Mouse (Mus musculus): Measurements from ENCODE around the gene Jpt2.

The Jpt2 gene

GRCm38 (mm10) chr17:24903767-24904166 lies 56.7 kb downstream of the Jpt2 start:
- DNase-seq: no peak

- DNase-seq: peak; percentile 68
Measured at GRCm38 (mm10) chr17:24902671-24903474, 57.6 kb downstream of the Jpt2 start.

- DNase-seq: no peak
Measured at GRCm38 (mm10) chr17:24902124-24902523, 58.4 kb downstream of the Jpt2 start.

- DNase-seq: no peak
Measured at GRCm38 (mm10) chr17:24900014-24900413, 60.5 kb downstream of the Jpt2 start.

GRCm38 (mm10) chr17:24899153-24899552 lies 61.3 kb downstream of the Jpt2 start:
- DNase-seq: no peak

GRCm38 (mm10) chr17:24898041-24898854 lies 62.2 kb downstream of the Jpt2 start:
- no peak for DNase-seq

- DNase-seq: peak; percentile 18
Measured at GRCm38 (mm10) chr17:24897600-24897999, 62.9 kb downstream of the Jpt2 start.

- DNase-seq: no peak
Measured at GRCm38 (mm10) chr17:24896993-24897269, 63.6 kb downstream of the Jpt2 start.

- DNase-seq: peak; percentile 83
Measured at GRCm38 (mm10) chr17:24896241-24896992, 64.1 kb downstream of the Jpt2 start, which contains the start of gene Nme3. Gene Nme3, plus strand, starts transcription at chr17:24896500.

GRCm38 (mm10) chr17:24895571-24896240 lies 64.8 kb downstream of the Jpt2 start:
- peak; percentile 40 for DNase-seq

- peak; percentile 78 for DNase-seq
Measured at GRCm38 (mm10) chr17:24894995-24895547, 65.4 kb downstream of the Jpt2 start, which contains the start of the genes Eme2 and Mrps34. Gene Eme2, minus strand, starts transcription at chr17:24895087. Gene Mrps34, plus strand, starts transcription at chr17:24895116.

GRCm38 (mm10) chr17:24894061-24894994 lies 66.2 kb downstream of the Jpt2 start:
- DNase-seq: no peak

GRCm38 (mm10) chr17:24893276-24893675 lies 67.2 kb downstream of the Jpt2 start:
- no peak for DNase-seq

- DNase-seq: no peak
Measured at GRCm38 (mm10) chr17:24892785-24893184, 67.7 kb downstream of the Jpt2 start.

- no peak for DNase-seq
Measured at GRCm38 (mm10) chr17:24891321-24891720, 69.2 kb downstream of the Jpt2 start.

- no peak for DNase-seq
Measured at GRCm38 (mm10) chr17:24890151-24891092, 70.1 kb downstream of the Jpt2 start.

- DNase-seq: no peak
Measured at GRCm38 (mm10) chr17:24888862-24889261, 71.6 kb downstream of the Jpt2 start.
